Mouse (Mus musculus): ENCODE results near the gene E130308A19Rik.
A peak's percentile ranks its signal among the peaks of the same experiment; 100 is the strongest.

DNA sequence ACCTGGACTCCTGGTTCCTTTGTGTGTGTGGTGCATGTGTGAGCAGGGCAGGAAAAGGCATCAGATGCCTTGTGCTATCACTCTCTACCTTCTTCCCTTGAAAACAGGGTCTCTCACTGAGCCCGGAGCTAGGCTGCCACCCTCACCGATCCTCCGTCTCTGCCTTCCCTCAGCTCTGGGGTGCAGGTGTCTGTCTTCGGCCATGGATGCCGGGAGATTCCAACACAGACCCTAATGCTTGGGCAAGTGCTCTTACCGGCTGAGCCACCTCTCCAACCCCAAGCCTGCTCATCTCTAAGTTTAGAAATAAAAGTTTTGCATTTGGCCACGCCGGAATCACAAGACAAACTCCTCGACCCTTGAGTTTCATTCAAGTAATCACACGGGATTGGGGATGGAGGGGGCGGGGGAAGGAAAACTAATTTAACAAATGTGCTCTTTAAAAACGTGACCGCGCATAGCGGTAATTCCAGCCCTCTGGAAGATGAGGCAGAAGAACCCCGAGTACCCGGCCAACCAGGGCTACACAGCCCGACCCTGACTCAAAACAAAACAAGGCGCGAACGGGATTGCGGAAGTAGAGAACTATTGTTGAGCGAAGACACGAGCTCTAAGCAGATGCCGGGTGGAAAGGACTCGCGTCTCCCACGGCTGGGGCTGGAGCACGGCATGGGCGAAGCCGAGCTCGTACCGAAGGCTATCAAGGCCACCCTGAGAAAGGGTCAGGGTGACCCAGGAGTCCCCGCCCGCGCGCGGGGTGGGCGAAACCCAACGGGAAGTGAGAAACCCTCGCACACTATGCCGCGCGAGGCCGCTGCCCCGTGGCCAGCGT, 157.1 kb downstream of the E130308A19Rik start:
- TF ChIP-seq BHLHE40 (IDR thresholded peaks at IDR 0.05; ENCODE audit: low read depth, low read length) (peak; percentile 72), USF2 (conservative IDR thresholded peaks at IDR 0.05; ENCODE audit: low read depth, low read length) (no peak), POLR2A (IDR thresholded peaks at IDR 0.05; ENCODE audit: low read depth, low read length) (no peak)

Data from CH12.LX (cell line).